Mouse (Mus musculus) cortical plate, adult 2 months (tissue): ENCODE data around the gene Mknk1. TPM values are rescaled to one million over a fixed set of nuclear protein-coding genes. Genes with fewer than 3 reads are reported as not detected.

ENCODE experiments used
- H3K27ac ChIP-seq: fragments of 200-500 bp; 2 replicates; pipeline ENCODE4 v1.5.1; 2012; ENCODE audit warnings: low read length, control low read depth, inconsistent platforms; ENCODE audit not compliant: insufficient read depth
- H3K4me1 ChIP-seq: fragments of 200-500 bp; 2 replicates; pipeline ENCODE4 v1.6.1; 2011; ENCODE audit warnings: low read length; ENCODE audit not compliant: control insufficient read depth, insufficient read depth
- H3K4me3 ChIP-seq: fragments of 200-500 bp; 2 replicates; pipeline ENCODE4 v1.5.1; 2011; ENCODE audit warnings: mild to moderate bottlenecking, low read length, control low read depth; ENCODE audit not compliant: insufficient read depth
- CTCF ChIP-seq: fragments of 200-500 bp; IDR thresholded peaks from 2 replicates; pipeline ENCODE4 v1.5.1; 2011; ENCODE audit warnings: mild to moderate bottlenecking, control low read depth, low read length; ENCODE audit not compliant: insufficient read depth; ENCODE audit errors: extremely low read depth
- POLR2A ChIP-seq: fragments of 200-500 bp; IDR thresholded peaks from 2 replicates; pipeline ENCODE4 v1.6.1; 2011; ENCODE audit warnings: mild to moderate bottlenecking, low read length, control low read depth; ENCODE audit not compliant: insufficient read depth; ENCODE audit errors: extremely low read depth
- polyA plus RNA-seq: library from polyadenylated mRNA; depleted of rRNA; stranded (reverse); fragments of >200 nt; gene quantifications from 2 replicates; pipeline ENCODE4 v1.2.3, GENCODE M21; 2012

Gene Mknk1
- polyA plus RNA-seq, 1 experiment = 59.8 TPM

DNA sequence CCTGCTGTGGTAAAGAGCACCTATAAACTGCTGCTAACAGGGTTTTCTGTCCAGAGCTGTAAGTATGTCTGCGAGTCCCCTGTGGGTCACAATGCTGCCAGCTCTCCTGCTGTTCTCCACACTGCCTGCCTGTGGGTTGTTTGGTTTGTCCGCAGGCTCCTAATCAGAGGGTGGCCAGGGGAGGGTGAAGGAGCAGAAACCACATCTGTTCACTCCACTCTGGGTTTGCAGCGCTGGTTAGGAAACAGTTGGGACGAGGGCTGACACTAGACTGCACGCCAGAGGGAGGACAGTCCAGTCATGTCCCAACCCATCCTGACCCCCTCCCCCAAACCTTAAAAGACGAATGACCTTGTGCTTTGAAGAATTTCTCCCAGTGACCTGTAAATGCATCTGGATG, 16.1 kb downstream of the Mknk1 start:
- TF ChIP-seq POLR2A (no peak), CTCF (no peak)
- Histone ChIP-seq H3K4me3 (no peak overlapping the region), H3K27ac (no peak overlapping the region), H3K4me1 (peaks cover 2% of the 10 kb centered on the region; the same call in 1 of the 2 replicates)

DNA sequence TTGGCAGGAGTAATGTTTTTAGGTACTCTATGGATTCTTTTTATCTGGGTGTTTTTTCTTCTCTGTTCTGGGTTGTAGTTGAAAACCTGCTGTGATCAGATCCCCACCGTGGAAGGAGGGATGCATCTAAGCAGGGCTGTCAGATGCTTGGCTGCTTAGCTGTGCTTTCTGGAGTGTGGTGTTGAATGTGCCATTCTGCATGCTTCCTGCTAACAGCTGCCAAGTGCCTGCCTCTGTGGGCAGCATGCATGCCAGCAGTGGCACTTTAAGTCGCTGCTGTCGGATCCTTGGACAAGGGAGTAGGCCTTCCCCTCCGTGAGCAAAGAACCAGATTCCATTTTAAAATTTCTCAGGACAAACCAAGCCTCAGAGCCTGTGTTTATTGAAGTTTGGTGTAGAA, 16.6 kb downstream of the Mknk1 start:
- TF ChIP-seq POLR2A = no peak
- TF ChIP-seq CTCF = no peak
- Histone ChIP-seq H3K27ac (no peak overlapping the region), H3K4me1 (peaks cover 2% of the 10 kb centered on the region; the same call in 1 of the 2 replicates), H3K4me3 (no peak overlapping the region)

DNA sequence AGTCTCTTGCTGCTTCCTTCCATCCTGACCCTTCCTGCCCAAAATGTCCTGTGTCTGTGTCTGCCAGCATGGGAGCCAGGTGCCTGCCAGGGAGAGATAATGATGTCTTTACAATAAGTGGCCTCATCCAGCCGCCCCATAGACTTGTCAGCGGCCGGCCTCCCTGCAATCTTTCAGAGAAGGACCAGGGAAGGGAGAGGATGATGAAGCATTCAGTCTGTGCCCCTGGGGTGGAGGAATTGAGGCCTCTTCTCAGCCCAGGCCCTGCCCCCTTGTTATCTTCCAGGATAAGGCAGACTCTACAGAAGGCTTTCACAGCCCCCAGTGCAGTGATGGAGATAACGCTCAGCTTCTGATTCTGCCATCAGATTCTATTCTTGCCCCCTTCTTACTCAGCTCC, 17.3 kb downstream of the Mknk1 start:
- Histone ChIP-seq H3K27ac (no peak overlapping the region), H3K4me3 (no peak overlapping the region), H3K4me1 (peaks cover 2% of the 10 kb centered on the region; the same call in 1 of the 2 replicates)
- TF ChIP-seq POLR2A (no peak), CTCF (no peak)

GRCm38 (mm10) chr4:115857293-115857883, 18.4 kb downstream of the Mknk1 start:
- H3K27ac ChIP-seq = no peak overlapping the region

DNA sequence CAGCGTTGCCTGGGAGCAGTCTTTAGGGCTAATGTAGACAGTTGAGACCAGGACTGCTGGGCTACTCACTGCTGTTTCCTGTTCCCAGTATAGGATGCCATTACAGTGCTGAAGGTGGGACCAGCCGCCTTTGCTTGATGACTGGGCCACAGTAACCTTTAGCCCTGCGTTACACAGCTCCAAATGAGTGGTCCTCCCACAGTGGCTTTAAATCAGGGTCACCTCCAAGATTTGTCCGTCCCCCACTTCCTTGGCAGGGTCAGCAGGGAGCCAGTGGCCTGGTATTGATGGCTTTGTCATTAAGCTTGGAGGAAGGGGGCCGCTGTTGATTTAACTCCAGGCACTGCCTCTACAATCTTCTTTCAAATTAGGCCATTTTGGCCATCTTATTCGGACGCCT, 24.4 kb downstream of the Mknk1 start:
- no peaks in the 10 kb centered on the region for H3K4me1 ChIP-seq
- TF ChIP-seq CTCF = no peak
- TF ChIP-seq POLR2A = no peak

More at GRCm38 (mm10) chr4:115857293-115857883, 18.4 kb downstream of the Mknk1 start:
- peaks cover 2% of the 10 kb centered on the region; the same call in 1 of the 2 replicates for H3K4me1 ChIP-seq
- TF ChIP-seq CTCF (no peak), POLR2A (no peak)
- no peak overlapping the region for H3K4me3 ChIP-seq

DNA sequence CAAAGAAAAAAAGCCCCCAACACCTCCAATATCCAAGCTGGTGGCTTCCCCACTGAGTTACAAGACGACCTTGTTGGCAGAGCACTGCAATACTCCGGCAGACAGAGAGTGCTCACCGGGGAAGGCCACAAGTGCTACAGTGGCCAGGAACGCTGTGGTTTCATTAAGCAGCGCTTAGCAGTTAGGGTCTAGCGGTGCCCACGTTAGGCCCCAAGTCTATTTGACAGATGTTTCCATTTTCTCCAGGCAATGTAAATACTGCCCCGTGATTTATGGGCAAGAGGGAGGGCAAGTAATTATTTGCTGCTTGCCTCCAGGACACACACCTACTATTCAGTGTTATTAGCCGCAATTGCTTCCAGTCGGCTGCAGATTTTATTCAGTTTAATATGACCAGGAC, 24.9 kb downstream of the Mknk1 start:
- Histone ChIP-seq H3K4me3 (no peak overlapping the region), H3K27ac (no peak overlapping the region), H3K4me1 (no peaks in the 10 kb centered on the region)
- no peak for TF ChIP-seq CTCF
- no peak for TF ChIP-seq POLR2A

More for the DNA sequence above, 24.4 kb downstream of the Mknk1 start:
- Histone ChIP-seq H3K4me3 (no peak overlapping the region), H3K27ac (no peak overlapping the region)

GRCm38 (mm10) chr4:115869512-115870210, 30.7 kb downstream of the Mknk1 start:
- H3K4me1 ChIP-seq = no peaks in the 10 kb centered on the region
- H3K4me3 ChIP-seq = no peak overlapping the region
- TF ChIP-seq POLR2A = no peak
- TF ChIP-seq CTCF = no peak
- H3K27ac ChIP-seq = no peak overlapping the region

DNA sequence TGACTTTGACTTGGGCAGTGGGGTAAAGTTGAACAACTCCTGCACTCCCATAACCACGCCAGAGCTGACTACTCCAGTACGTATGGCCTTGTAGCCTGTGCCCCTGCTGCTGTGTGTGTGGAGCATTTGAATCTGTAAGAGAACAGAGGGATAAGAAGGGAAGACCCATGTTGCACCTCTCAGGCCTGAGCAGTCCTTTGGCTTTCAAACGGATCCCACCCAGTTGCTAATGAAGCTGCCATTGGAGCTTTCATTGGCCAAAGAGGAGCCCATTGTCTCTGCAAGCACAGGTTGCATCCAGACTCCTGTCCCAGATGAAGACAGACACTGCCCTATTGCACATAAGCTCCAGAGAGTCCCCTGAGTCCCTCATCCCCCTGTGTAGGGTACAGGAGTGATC, 34.2 kb downstream of the Mknk1 start:
- Histone ChIP-seq H3K4me3 (no peak overlapping the region), H3K27ac (no peak overlapping the region), H3K4me1 (no peaks in the 10 kb centered on the region)
- no peak for TF ChIP-seq POLR2A
- no peak for TF ChIP-seq CTCF

DNA sequence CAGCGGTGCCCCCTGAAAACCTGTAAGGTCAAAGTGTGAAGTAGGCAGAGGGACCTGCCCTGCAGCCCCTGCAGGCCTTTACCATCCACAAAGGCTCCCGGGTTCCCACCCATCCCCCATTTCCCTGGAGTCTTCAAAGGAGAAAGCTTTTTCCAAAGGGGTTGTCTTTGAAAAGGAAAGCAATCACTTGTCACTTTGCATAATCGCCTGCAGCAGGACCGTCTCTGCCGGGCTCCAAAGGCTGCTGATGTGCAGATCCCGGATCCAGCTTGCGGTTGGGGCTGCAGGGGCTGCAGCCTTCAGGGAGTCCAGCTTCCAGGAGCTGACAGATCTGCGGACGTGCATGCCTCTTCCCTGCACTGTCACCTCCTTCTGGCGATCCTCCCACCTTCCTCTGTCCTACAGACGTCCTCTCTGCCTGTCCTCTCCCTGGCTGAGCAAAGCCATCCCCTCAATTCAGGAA, 39.2 kb downstream of the Mknk1 start:
- H3K4me3 ChIP-seq = no peak overlapping the region
- H3K4me1 ChIP-seq = peaks cover 2% of the 10 kb centered on the region; the same call in 1 of the 2 replicates
- TF ChIP-seq POLR2A (no peak), CTCF (no peak)
- H3K27ac ChIP-seq = no peak overlapping the region

DNA sequence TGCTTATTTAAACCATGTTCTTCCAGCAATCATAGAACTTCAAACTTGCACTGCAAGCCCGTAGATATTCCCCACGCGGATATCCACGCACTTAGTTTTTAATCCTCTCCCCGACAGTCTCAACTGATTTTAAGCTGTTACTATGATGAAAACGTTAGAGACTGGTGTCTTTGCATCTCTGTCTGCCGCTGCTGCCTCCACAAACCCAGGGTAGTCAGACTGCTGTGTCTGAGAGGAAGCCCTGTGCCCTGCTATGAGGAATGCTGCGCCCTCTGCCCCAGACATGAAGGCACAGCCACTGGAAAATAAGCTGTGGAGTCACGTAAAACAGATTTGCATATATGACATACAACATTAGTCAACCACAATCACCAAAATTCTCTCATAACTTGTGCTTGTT, 39.8 kb downstream of the Mknk1 start:
- Histone ChIP-seq H3K4me3 (no peak overlapping the region), H3K4me1 (peaks cover 2% of the 10 kb centered on the region; the same call in 1 of the 2 replicates), H3K27ac (no peak overlapping the region)
- TF ChIP-seq CTCF (no peak), POLR2A (no peak)
